Mouse (Mus musculus) G1E (cell line): Measurements from ENCODE around the gene Sphk2. TPM values are rescaled to one million over a fixed set of nuclear protein-coding genes. Genes with fewer than 3 reads are reported as not detected.

Experiments used
- ATAC-seq: 2 replicates; pipeline ENCODE4 v1.8.0; 2016; ENCODE audit warnings: mild to moderate bottlenecking; ENCODE audit not compliant: insufficient number of reproducible peaks, poor library complexity, low FRiP score, severe bottlenecking; ENCODE audit errors: extremely low read depth
- DNase-seq: peaks from one replicate; pipeline ENCODE4 v3.0.0; 2012; ENCODE audit warnings: low spot score
- H3K27me3 ChIP-seq: 2 replicates; pipeline ENCODE4 v1.6.1; 2012; ENCODE audit warnings: mild to moderate bottlenecking, low read length, inconsistent platforms; ENCODE audit not compliant: insufficient read depth
- H3K36me3 ChIP-seq: replicated peaks from 2 replicates; pipeline ENCODE3; 2012; ENCODE audit warnings: mild to moderate bottlenecking, inconsistent platforms
- H3K4me1 ChIP-seq: 2 replicates; pipeline ENCODE4 v1.6.1; 2012; ENCODE audit warnings: low read depth, low read length, inconsistent platforms, mixed read lengths; ENCODE audit not compliant: insufficient read depth
- H3K4me3 ChIP-seq: 2 replicates; pipeline ENCODE4 v1.5.1; 2012; ENCODE audit warnings: low read depth, mild to moderate bottlenecking, inconsistent platforms, low read length, moderate library complexity, mixed read lengths
- H3K9me3 ChIP-seq: replicated peaks from 2 replicates; pipeline ENCODE4 v1.6.1; 2012; ENCODE audit warnings: inconsistent platforms
- CTCF ChIP-seq: IDR thresholded peaks from 2 replicates; pipeline ENCODE4 v1.5.1; 2012; ENCODE audit warnings: low read depth, low read length, inconsistent platforms, mixed read lengths
- GATA1 ChIP-seq: IDR thresholded peaks from 2 replicates; pipeline ENCODE4 v1.6.1; 2012; ENCODE audit warnings: borderline replicate concordance, low read length, inconsistent platforms, mixed read lengths
- GATA2 ChIP-seq: IDR thresholded peaks from 2 replicates; pipeline ENCODE4 v1.6.1; 2012; ENCODE audit warnings: low read depth, low read length, inconsistent platforms, borderline replicate concordance
- POLR2AphosphoS5 ChIP-seq: IDR thresholded peaks from 2 replicates; pipeline ENCODE4 v1.6.1; 2012; ENCODE audit warnings: low read depth, low read length, inconsistent platforms; ENCODE audit not compliant: insufficient replicate concordance
- TAL1 ChIP-seq: conservative IDR thresholded peaks from 2 replicates; pipeline ENCODE4 v1.6.1; 2012; ENCODE audit warnings: low read depth, low read length, inconsistent platforms, mixed read lengths
- polyA plus RNA-seq: library from polyadenylated mRNA; stranded (reverse); fragments of >175 nt; gene quantifications from 2 replicates; pipeline ENCODE4 v1.2.3, GENCODE M21; 2012
- total RNA-seq, 2 experiments: library from RNA; stranded (forward) in 1 of 2; stranded (reverse) in 1 of 2; fragments of 200-1000 nt in 1 of 2; fragments of >200 nt in 1 of 2; fragmentation: Nextera tagmentation in 1 of 2; gene quantifications; 2 replicates each; pipeline ENCODE4 v1.2.3; 2014 to 2017

Sphk2 gene
- total and polyA plus RNA-seq, 3 experiments: 9.3 to 96.0 (median 21.4) TPM

DNA sequence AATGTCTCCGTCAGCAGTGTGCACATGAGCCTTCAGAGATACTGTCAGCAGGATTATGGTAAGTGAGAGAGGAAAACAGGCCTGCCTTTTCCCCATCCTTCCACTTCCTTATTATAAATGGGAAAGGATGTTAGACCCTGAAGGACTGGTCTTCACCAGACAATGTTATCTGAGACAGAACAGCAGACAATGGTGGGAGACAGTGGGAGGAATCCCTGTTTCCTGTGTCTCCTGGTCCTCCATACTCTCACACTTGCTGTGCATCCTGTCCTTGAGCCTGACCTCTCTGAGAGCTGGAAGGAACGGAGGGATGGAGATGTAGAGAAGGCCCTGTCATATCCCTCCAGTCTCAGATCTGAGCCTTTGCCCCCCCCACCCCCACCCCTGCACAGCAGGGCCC lies 25.4 kb downstream of the Sphk2 start:
- no peaks in the 10 kb centered on the region for H3K36me3 ChIP-seq
- 0 out of 2 replicates have a peak, but pooled peaks cover 4% of the 10 kb centered on the region for H3K9me3 ChIP-seq
- peaks cover 47% of the 10 kb centered on the region for H3K27me3 ChIP-seq
- DNase-seq (no peak), ATAC-seq (no peak)
- TF ChIP-seq POLR2AphosphoS5: no peak
- no peak for TF ChIP-seq GATA1
- TF ChIP-seq GATA2: no peak
- TF ChIP-seq CTCF: no peak
- TF ChIP-seq TAL1: no peak
- peaks cover 8% of the 10 kb centered on the region for H3K4me1 ChIP-seq
- no peak overlapping the region for H3K4me3 ChIP-seq

DNA sequence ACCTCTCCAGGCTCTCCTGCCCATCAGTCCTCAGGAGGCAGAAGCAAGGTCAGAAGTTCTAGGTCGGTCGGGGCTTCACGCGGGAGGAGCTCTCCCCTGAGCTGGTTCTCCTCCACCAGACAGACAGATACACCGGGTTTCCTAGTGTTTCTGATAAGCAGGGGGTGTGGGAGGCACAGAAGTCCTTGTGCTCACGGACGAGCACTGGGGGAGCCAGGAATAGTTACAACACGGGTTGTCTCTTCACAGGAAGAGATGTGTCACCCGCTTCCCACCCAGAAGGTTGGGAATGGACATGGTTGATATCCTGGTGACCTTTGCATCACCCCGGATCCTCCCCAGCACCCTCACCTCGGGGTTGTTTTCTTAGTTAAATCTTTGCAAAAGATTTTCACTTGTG lies 28.0 kb downstream of the Sphk2 start:
- TF ChIP-seq GATA1 (no peak), POLR2AphosphoS5 (no peak), CTCF (no peak), TAL1 (no peak), GATA2 (no peak)

DNA sequence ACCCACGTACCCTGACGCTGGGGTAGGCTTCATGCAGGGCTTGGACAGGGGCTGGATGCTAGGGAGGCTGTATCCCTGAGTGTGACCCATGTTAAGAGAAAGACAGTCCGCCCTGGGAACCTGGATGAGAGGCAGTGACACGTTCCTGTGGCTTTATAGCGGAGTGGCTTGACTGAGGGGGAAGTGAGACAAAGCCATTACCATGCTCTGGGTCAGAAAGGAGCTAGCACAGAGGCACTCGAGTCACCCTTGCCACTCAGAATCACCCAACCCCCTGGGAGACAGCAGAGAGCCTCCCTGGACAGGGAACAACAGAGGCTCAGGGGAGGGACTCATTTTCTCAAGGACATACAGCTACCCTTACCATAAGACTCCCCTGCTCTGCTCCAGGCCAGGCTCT lies 28.7 kb downstream of the Sphk2 start:
- peaks cover 78% of the 10 kb centered on the region for H3K27me3 ChIP-seq
- H3K4me1 ChIP-seq: peaks cover 8% of the 10 kb centered on the region
- DNase-seq: no peak
- no peaks in the 10 kb centered on the region for H3K36me3 ChIP-seq
- ATAC-seq: no peak
- H3K9me3 ChIP-seq: 0 out of 2 replicates have a peak, but pooled peaks cover 4% of the 10 kb centered on the region
- H3K4me3 ChIP-seq: no peak overlapping the region
- TF ChIP-seq GATA2: no peak
- TF ChIP-seq POLR2AphosphoS5: no peak
- TF ChIP-seq TAL1: no peak
- no peak for TF ChIP-seq CTCF
- TF ChIP-seq GATA1: no peak

More for the DNA sequence above, 28.0 kb downstream of the Sphk2 start:
- H3K27me3 ChIP-seq: peaks cover 71% of the 10 kb centered on the region
- H3K4me3 ChIP-seq: no peak overlapping the region
- 0 out of 2 replicates have a peak, but pooled peaks cover 4% of the 10 kb centered on the region for H3K9me3 ChIP-seq
- peaks cover 8% of the 10 kb centered on the region for H3K4me1 ChIP-seq
- DNase-seq (no peak), ATAC-seq (no peak)
- no peaks in the 10 kb centered on the region for H3K36me3 ChIP-seq

DNA sequence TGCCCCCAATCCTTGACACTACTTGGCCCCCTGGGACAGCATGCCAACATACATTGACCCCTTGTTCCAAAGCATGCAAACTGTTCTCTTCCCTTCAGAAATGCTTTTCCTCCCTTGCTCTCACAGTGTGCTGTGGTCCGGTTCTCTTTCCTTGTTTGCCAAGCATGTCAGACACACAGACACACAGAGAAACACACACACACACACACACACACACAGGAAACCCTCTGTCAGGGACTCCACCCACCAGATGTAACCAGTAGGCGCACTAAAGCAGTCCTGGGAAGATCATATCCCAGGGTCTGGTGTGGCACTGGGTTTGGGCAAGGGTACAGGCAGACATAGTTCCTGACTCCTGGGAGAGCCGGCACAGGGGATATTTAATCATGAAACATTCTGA lies 31.0 kb downstream of the Sphk2 start:
- no peak for DNase-seq
- ATAC-seq: no peak
- Histone ChIP-seq H3K9me3 (no peaks in the 10 kb centered on the region), H3K27me3 (peaks cover 73% of the 10 kb centered on the region), H3K4me1 (peaks cover 25% of the 10 kb centered on the region), H3K4me3 (no peak overlapping the region), H3K36me3 (no peaks in the 10 kb centered on the region)
- TF ChIP-seq GATA1: no peak
- no peak for TF ChIP-seq TAL1
- no peak for TF ChIP-seq POLR2AphosphoS5
- TF ChIP-seq GATA2: no peak
- TF ChIP-seq CTCF: no peak

DNA sequence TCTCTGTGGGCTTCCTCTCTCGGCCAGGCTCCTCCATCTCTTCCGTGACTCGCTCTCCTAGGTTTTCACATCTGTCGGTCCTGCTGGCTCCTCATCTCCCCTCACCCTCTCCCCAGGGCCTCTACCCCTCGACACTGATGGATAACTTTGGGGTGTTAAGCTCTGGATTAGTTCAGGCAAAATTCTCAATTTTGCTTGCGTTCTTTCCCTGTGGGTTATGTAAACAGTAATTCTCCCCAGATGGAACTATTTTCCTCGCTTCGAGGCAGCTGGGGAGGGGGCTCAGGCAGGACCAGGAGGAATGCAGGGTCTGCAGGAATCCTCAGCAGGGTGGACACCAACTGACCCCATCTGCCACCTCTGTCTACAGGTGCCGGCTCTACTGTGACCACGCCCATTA lies 32.0 kb downstream of the Sphk2 start:
- H3K27me3 ChIP-seq: peaks cover 63% of the 10 kb centered on the region
- H3K36me3 ChIP-seq: no peaks in the 10 kb centered on the region
- H3K9me3 ChIP-seq: no peaks in the 10 kb centered on the region
- peaks cover 36% of the 10 kb centered on the region for H3K4me1 ChIP-seq
- DNase-seq (no peak), ATAC-seq (no peak)
- TF ChIP-seq POLR2AphosphoS5 (no peak), CTCF (no peak), GATA1 (no peak)
- H3K4me3 ChIP-seq: no peak overlapping the region

DNA sequence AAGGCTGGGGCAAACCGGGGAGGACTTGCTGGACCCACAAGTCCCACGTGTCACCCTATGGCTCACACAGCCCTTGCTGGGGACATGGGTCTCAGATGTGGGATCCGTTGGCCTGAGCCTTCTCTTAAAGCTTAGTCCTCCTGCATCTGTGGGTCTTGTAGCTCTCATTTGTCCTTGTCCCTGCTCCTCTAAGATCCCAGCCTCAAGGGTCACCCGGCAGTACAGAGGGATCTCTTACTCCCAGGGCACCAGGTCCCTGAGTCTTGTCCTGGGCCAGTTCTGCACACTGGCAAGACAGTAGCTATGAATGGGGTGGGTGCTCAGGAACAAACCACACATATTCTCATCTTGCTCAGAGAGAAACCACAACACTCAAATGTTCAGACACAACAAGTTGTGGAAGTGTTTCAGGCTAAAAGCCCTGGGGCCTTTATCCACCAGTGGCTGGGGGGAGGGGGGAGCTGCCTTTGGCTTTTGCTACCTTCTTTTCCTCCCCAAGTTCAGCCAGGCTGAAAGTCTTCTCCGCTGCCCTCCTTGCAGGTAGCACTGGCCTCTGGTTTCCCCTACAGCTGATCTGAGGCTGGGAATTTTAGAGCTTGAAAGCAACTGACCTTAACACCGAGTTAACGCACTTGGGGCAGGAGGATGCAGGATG lies 34.3 kb downstream of the Sphk2 start, which contains the start of gene Ntn5:
Gene Ntn5, plus strand, starts transcription at position 627 of the 655 bp plus-strand sequence.
- Histone ChIP-seq H3K27me3 (peaks cover 48% of the 10 kb centered on the region), H3K9me3 (no peaks in the 10 kb centered on the region), H3K36me3 (no peaks in the 10 kb centered on the region), H3K4me1 (peaks cover 50% of the 10 kb centered on the region), H3K4me3 (peak within 1 kb of the TSS; percentile 65; the same call in 1 of the 2 replicates)
- ATAC-seq (no peak), DNase-seq (no peak)
- TF ChIP-seq GATA1: no peak
- TF ChIP-seq TAL1: no peak
- TF ChIP-seq GATA2: no peak
- no peak for TF ChIP-seq POLR2AphosphoS5
- no peak for TF ChIP-seq CTCF
